Mouse (Mus musculus) stomach, postnatal 0 days (tissue): ENCODE data around the gene Pithd1. TPM values are rescaled to one million over a fixed set of nuclear protein-coding genes. Genes with fewer than 3 reads are reported as not detected.

Experiments
- ATAC-seq: fragments of 200-750 bp; cut with Nextera tagmentation; 2 replicates; pipeline ENCODE4 v1.8.0; 2017; ENCODE audit not compliant: low FRiP score, low TSS enrichment
- DNase-seq: peaks from one replicate; pipeline ENCODE4 v3.0.0-alpha.2; 2016; ENCODE audit warnings: low spot score
- H3K27ac ChIP-seq: fragments of 300-500 bp; sonication (generic); replicated peaks from 2 replicates; pipeline ENCODE4 v1.5.1; 2014; ENCODE audit warnings: mild to moderate bottlenecking, control low read depth
- H3K27me3 ChIP-seq: fragments of 300-500 bp; sonication (generic); 2 replicates; pipeline ENCODE4 v1.6.1; 2014; ENCODE audit warnings: low read length; ENCODE audit not compliant: control insufficient read depth, insufficient read depth
- H3K36me3 ChIP-seq: fragments of 300-500 bp; sonication (generic); 2 replicates; pipeline ENCODE4 v1.6.1; 2014; ENCODE audit warnings: low read length, mixed read lengths; ENCODE audit not compliant: control insufficient read depth, insufficient read depth
- H3K4me1 ChIP-seq: fragments of 300-500 bp; sonication (generic); replicated peaks from 2 replicates; pipeline ENCODE4 v1.6.1; 2014; ENCODE audit warnings: antibody characterized with exemption; ENCODE audit not compliant: control insufficient read depth, insufficient read depth
- H3K4me2 ChIP-seq: fragments of 300-500 bp; sonication (generic); replicated peaks from 2 replicates; pipeline ENCODE4 v1.6.1; 2014; ENCODE audit warnings: low read depth, mild to moderate bottlenecking, control low read depth, moderate library complexity
- H3K4me3 ChIP-seq: fragments of 300-500 bp; sonication (generic); 2 replicates; pipeline ENCODE4 v1.5.1; 2014; ENCODE audit warnings: low read depth, low read length, control low read depth
- H3K9ac ChIP-seq: fragments of 300-500 bp; sonication (generic); 2 replicates; pipeline ENCODE4 v1.6.1; 2014; ENCODE audit warnings: mild to moderate bottlenecking, low read length, control low read depth, mixed read lengths
- H3K9me3 ChIP-seq: fragments of 300-500 bp; sonication (generic); 2 replicates; pipeline ENCODE4 v1.6.1; 2016; ENCODE audit warnings: low read length; ENCODE audit not compliant: control insufficient read depth
- CTCF ChIP-seq: IDR thresholded peaks from 2 replicates; pipeline ENCODE4 v1.5.1; 2016; ENCODE audit warnings: antibody characterized with exemption, low read depth, mild to moderate bottlenecking, moderate library complexity
- EP300 ChIP-seq: optimal IDR thresholded peaks from 2 replicates; pipeline ENCODE3; 2016; ENCODE audit warnings: antibody characterized with exemption
- WGBS: fragments of 180-500 bp; shearing (Covaris S2); extraction: QIAGEN DNeasy Blood & Tissue Kit; methylation state at CpG from one replicate; pipeline ENCODE4 v1.1.7; 2014; 5-methylcytosine and 5-hydroxymethylcytosine counted together
- polyA plus RNA-seq: library from polyadenylated mRNA; unstranded; fragments of >200 nt; fragmentation: Nextera tagmentation; extraction: Ambion mirVana; gene quantifications from 2 replicates; pipeline ENCODE4 v1.2.1, GENCODE M21; 2015

Gene Pithd1
- polyA plus RNA-seq, 1 experiment from 2014 or later, result 40.7 TPM

DNA sequence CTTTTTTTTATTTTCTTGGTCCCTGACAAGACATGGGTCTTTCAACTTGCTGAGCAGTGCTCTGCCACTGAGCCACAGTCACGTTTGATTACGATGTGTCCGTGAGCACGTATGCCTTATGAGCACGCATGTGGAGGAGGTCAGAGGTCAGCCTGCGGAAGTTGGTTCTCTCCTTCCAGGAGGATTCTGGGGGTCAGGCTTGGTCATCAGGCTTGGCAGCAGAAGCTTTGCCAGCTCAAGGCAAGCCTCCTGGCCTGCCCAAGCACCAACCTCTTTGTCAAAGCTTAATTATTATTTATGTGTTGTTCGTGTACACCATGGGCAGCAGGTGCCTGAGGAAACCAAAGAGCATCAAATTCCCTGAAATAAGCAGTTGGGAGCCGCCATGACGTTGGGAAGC is 58.7 kb downstream of the Pithd1 start:
- H3K4me3 ChIP-seq, result no peak overlapping the region
- H3K9me3 ChIP-seq, result no peaks in the 10 kb centered on the region
- H3K4me1 ChIP-seq, result no peaks in the 10 kb centered on the region
- no peak for TF ChIP-seq EP300
- no peak for TF ChIP-seq CTCF
- no peak overlapping the region for H3K4me2 ChIP-seq
- no peaks in the 10 kb centered on the region; the same call in 1 of the 2 replicates for H3K36me3 ChIP-seq
- no peak overlapping the region for H3K9ac ChIP-seq
- H3K27me3 ChIP-seq, result no peaks in the 10 kb centered on the region
- DNase-seq, result no peak
- no peak for ATAC-seq
- WGBS, result 91% methylated on average over 9 of the region's 9 CpGs
- H3K27ac ChIP-seq, result no peak overlapping the region

DNA sequence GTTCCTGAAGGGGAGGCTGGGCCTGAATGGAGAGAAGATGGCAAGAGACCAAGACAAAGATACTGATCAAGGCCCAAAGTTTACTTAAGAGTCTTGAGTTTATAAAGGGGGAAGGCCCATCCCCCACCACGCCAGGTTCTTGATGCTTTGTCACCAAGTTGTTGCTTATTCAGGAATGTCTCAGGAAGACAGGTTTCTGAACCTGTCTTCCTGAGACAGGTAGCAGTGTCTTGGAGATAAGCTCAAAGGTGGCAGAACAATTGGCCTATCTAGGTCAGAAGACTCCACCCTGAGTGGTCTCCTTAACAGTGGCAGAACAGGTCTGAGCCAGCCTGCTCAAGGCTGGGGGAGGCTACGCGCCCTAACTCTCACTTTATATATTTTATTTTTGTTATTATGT is 60.2 kb downstream of the Pithd1 start:
- Histone ChIP-seq H3K36me3 (no peaks in the 10 kb centered on the region; the same call in 1 of the 2 replicates), H3K27me3 (no peaks in the 10 kb centered on the region), H3K27ac (no peak overlapping the region), H3K9ac (no peak overlapping the region), H3K4me3 (no peak overlapping the region), H3K4me1 (no peaks in the 10 kb centered on the region), H3K9me3 (no peaks in the 10 kb centered on the region), H3K4me2 (no peak overlapping the region)
- ATAC-seq (no peak), DNase-seq (no peak)
- TF ChIP-seq EP300 (no peak), CTCF (no peak)
- WGBS, result 90% methylated on average over 3 of the region's 3 CpGs

DNA sequence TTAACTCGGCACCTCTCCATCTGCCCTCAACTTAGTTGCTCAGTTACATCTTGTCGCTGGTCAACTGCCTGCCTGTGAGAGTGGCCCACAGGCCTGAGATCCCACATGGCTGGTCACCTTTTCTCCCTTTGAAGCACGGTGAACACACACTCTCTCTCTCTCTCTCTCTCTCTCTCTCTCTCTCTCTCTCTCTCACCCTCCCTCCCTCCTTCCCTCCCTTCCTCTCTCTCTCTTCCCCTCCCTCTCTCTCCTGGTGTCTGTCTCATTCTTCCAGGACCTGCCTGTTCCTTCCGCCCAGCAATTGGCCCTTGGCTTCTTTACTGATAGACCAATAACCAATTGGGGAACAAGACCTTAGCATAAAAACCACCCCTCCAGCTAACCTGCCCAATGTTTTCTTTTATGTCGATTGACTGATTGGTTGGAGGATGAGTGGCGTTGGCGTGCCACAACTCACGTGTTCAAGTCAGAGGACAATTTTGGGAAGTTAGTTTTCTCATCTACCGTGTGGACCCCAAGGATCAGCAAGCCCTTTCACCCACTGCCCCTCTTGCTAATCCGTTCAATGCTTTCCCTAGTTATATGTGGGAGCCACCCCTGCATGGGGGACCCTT is 60.8 kb downstream of the Pithd1 start:
- Histone ChIP-seq H3K9ac (no peak overlapping the region), H3K27me3 (no peaks in the 10 kb centered on the region), H3K36me3 (no peaks in the 10 kb centered on the region; the same call in 1 of the 2 replicates), H3K4me3 (no peak overlapping the region), H3K9me3 (no peaks in the 10 kb centered on the region), H3K27ac (no peak overlapping the region), H3K4me1 (no peaks in the 10 kb centered on the region), H3K4me2 (no peak overlapping the region)
- TF ChIP-seq EP300, result no peak
- TF ChIP-seq CTCF, result no peak
- ATAC-seq (no peak), DNase-seq (no peak)
- WGBS, result 85% methylated on average over 10 of the region's 10 CpGs

Other genes with a start within 250 kb of the Pithd1 start
- gene Myom3, start 227.5 kb downstream of the Pithd1 start, polyA plus RNA-seq, result 0.46 and 0.59 TPM in 2 replicates
- 83.7 and 88.1 TPM in 2 replicates for gene Srsf10, start 131.5 kb downstream of the Pithd1 start, polyA plus RNA-seq
- 101 TPM in 2 replicates for gene Pnrc2, start 113.4 kb downstream of the Pithd1 start, polyA plus RNA-seq
- 0.10 and 0.11 TPM in 2 replicates for gene Cnr2, start 91.9 kb downstream of the Pithd1 start, polyA plus RNA-seq
- 171 and 179 TPM in 2 replicates for gene Fuca1, start 66.5 kb downstream of the Pithd1 start, polyA plus RNA-seq
- 154 and 163 TPM in 2 replicates for gene Hmgcl, start 40.8 kb downstream of the Pithd1 start, polyA plus RNA-seq
- 161 and 166 TPM in 2 replicates for gene Gale, start 23.5 kb downstream of the Pithd1 start, polyA plus RNA-seq
- 88.6 and 89.6 TPM in 2 replicates for gene Lypla2, start 14.6 kb downstream of the Pithd1 start, polyA plus RNA-seq
- gene Eloa, start 34.5 kb upstream of the Pithd1 start, polyA plus RNA-seq, result 21.5 and 22.9 TPM in 2 replicates
- 369 and 402 TPM in 2 replicates for gene Rpl11, start 66.2 kb upstream of the Pithd1 start, polyA plus RNA-seq
- gene Id3, start 156.2 kb upstream of the Pithd1 start, polyA plus RNA-seq, result 201 and 224 TPM in 2 replicates
- gene E2f2, start 185.1 kb upstream of the Pithd1 start, polyA plus RNA-seq, result 0.91 and 1.5 TPM in 2 replicates
- gene Asap3, start 219.1 kb upstream of the Pithd1 start, polyA plus RNA-seq, result 1.6 and 1.9 TPM in 2 replicates